Mouse (Mus musculus): Measurements from ENCODE around the gene Fcrlb.

Gene Fcrlb

DNA sequence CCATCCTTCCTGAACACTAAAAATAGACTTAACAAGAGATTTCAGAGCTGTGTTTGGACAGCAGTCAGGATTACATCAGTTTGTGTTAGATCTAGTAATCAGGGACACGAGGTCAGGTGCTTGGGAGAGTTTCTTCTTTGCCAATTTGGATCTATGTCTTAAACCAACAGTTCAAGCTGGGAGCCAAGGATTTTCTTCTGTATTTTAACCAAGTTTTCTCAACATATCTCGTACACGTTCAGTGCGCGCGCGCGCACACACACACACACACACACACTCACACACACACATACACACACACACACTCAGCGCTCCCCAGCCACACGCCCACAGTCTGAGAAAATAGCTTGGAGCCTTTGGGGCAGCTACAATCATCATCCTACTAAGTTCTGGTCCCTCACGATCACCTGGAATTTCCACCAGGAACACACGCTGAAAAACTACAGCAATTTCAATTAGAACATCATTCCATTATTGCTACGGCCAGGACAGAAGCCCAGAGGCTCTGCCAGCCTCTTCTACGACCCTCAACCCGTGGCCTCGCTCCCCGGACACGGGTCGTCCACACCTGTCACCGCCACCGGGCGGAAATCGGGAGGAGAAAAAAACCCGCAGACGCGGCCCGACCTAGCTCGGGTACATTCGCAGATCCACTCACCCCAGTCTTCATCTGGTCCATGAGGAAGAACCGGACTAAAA lies 45.6 kb downstream of the Fcrlb start:
- DNase-seq, result peak in 1 of 2 experiments; percentile 20

DNA sequence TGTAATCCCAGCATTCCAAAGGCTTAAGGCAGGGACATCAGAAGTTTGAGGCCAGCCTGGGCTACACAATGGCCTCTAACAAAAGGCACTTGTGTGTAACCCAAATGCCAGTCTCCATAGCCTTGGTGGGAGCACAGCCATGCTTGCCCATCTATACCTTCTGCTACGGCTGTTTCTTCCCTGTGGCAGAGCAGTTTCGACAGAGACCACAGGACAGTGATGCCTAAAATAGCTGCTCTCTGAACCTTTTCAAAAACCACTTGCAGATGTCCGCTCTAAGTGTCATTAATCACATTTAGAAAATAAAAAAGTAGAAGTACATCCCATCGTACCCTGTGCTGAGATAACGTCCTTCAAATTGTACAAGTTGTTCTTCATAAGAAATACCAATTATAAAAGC lies 47.3 kb downstream of the Fcrlb start:
- no peak for DNase-seq

DNA sequence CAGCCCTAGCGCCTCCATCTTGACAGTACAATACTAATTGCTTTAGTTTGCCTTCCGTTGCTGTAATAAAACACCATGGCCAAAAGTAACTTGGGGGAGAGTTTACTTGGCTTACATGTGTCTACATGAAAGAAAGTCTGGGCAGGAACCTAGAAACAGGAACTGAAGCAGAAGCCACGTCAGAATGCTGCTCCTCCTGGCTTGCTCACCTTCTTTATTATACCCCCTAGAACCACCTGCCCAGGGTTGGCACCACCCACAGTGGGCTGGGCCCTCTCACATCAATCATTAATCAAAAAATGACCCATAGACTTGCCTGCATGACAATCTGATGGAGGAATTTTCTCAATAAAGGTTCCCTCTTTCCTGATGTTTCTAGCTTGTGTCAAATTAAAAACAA lies 48.0 kb downstream of the Fcrlb start:
- no peak for DNase-seq

DNA sequence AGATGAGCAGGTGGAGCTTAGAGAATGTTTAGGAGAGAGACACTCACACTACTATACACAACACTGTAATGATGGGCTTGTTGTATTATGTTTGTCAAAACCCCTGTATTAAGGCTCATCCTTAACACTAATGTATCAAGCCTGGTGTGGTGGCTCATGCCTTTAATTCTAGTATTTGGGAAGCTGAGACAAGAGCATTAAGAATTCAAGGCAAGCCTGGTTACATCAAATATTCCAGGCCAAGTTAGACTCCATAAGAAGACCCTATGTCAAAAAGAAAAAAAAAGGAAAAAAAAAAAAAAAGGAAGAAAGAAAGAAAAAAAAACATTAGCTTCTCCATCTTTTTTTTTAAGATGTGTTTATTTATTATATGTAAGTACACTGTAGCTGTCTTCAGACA lies 48.5 kb downstream of the Fcrlb start:
- no peak for DNase-seq

DNA sequence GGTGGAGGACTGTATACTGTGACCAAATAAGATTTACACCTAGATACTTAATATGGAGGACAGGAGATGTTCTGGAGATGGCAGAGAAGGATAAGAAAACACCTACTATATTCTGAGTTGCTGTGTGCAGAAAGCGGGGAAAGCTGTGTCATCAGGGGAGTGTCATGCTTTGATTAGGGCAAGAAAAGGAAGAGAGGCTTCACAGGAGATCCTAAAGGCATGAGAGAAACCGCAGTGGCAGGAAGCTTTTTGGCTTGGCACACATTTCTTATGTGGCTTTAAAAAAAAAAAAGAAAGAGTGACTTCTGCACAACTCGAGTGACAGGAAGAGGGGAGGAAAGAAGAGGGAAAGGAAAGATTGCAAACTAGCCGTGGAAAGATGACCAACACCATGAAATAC lies 49.7 kb downstream of the Fcrlb start:
- no peak for DNase-seq

DNA sequence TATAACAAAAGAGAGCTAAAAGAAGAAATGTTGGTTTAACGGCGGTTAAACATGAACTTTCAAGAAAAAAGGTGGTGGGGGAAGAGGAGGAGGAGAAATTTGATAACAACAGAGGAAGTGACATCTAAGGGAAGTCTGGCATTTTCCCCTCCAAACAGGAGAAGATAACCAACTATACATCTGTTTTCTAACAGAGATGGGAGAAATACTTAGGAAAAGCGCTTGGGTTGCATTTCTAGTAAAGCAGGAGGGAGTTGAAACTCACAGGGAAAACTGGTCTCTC lies 50.4 kb downstream of the Fcrlb start:
- no peak for DNase-seq

DNA sequence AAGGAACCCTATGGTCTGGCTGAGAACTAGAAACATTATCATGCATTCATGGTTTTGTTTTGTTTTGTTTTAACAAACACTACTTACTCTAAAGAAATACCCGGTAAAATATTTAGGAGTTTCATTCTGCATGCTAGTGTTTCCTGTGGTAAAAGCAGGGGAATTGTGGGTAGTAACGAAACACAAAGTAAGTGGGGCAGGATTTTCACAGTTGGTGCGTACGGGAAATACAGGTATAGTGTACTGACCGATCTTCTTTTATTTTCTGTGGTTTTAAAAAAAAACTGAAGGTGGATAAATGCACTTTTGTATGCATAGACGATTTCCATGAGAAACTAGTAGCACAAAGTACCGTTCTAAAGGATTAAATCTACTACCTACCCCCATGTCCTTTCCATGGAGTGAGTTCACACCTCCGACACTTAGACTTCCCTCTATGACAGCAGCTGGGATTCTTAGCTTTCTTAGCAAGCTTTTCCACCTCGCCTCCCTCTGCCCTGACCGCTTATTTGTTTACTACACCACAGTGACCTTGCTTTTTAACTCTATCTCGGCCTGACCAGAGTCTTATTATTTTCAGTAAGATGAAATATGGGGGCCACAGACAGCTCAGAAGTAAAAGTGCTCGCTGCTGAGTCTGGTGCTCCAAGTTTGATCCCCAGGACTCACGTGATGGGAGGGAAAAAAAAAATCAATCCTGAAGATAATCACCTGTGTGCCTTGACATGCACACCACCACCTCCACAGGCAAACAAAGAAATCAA lies 50.9 kb downstream of the Fcrlb start:
- no peak for DNase-seq

DNA sequence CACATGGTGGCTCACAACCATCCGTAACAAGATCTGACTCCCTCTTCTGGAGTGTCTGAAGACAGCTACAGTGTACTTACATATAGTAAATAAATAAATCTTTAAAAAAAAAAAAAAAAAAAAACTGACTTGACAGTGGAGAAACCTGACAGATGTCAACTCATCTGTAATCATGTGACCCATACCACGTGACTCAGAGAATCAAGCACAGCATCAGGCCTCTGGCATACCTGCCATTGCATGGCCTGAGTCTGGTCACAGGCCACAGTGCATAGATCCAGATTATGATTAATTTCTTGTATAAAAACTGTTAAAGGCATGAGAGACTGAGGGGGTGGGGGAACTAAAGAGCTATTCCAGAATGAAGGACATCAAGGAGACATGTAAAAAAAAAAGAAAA lies 53.9 kb downstream of the Fcrlb start:
- DNase-seq, result no peak

DNA sequence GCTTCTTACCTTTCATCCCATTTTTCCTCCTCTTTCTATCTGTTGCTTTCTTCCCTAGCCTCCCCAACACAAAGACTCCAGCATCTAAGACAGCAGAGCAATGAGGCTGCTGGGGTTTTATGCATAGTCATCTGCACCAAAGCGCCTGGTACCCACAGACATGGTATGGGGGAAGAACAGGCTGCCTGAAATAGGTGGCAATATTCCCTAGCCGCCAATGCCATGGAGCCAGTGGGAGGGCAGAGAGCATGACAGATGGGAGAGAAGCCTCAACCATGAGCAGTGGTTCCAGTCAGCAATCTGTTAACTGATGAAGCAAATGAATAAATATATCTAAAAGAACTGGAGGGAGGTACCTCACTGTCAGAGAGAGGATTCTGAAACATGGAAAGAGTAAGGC lies 55.4 kb downstream of the Fcrlb start:
- no peak for DNase-seq
